Mouse (Mus musculus) liver, adult 2 months (tissue): Measurements from ENCODE around the gene Tns2. TPM values are rescaled to one million over a fixed set of nuclear protein-coding genes. Genes with fewer than 3 reads are reported as not detected.
A peak's percentile ranks its signal among the peaks of the same experiment; 100 is the strongest.
"Not testable (repeated sequence)": the region's sequence is repeated elsewhere in the genome, so short reads cannot be mapped to it uniquely, and the experiment has no call there.

ENCODE experiments used
- DNase-seq: peaks from one replicate; pipeline ENCODE4 v3.0.0-alpha.2; 2011; ENCODE audit warnings: low read depth, low spot score; ENCODE audit errors: extremely low read depth
- H3K27ac ChIP-seq: fragments of 200-500 bp; replicated peaks from 2 replicates; pipeline ENCODE4 v1.5.1; 2012; ENCODE audit warnings: low read depth, mild to moderate bottlenecking, control low read depth, inconsistent platforms, low read length; ENCODE audit not compliant: insufficient read depth
- H3K27me3 ChIP-seq: fragments of 200-500 bp; 2 replicates; pipeline ENCODE4 v1.6.1; 2012; ENCODE audit warnings: mild to moderate bottlenecking, moderate library complexity, low read length, inconsistent platforms; ENCODE audit not compliant: control insufficient read depth, insufficient read depth
- H3K36me3 ChIP-seq: fragments of 200-500 bp; 2 replicates; pipeline ENCODE4 v1.6.1; 2012; ENCODE audit warnings: low read length, inconsistent platforms; ENCODE audit not compliant: control insufficient read depth, insufficient read depth
- H3K4me1 ChIP-seq: fragments of 200-500 bp; 2 replicates; pipeline ENCODE4 v1.6.1; 2011; ENCODE audit warnings: low read length; ENCODE audit not compliant: control insufficient read depth, insufficient read depth
- H3K4me3 ChIP-seq: fragments of 200-500 bp; 2 replicates; pipeline ENCODE4 v1.5.1; 2011; ENCODE audit warnings: low read depth, mild to moderate bottlenecking, control low read depth, low read length, moderate library complexity; ENCODE audit not compliant: insufficient read depth
- H3K79me2 ChIP-seq: fragments of 200-500 bp; 2 replicates; pipeline ENCODE4 v1.6.1; 2012; ENCODE audit warnings: inconsistent platforms, mild to moderate bottlenecking, low read length, moderate library complexity; ENCODE audit not compliant: control insufficient read depth, insufficient read depth
- H3K9ac ChIP-seq: fragments of 200-500 bp; 2 replicates; pipeline ENCODE4 v1.6.1; 2012; ENCODE audit warnings: low read depth, mild to moderate bottlenecking, control low read depth, inconsistent platforms, low read length
- CTCF ChIP-seq: fragments of 200-500 bp; IDR thresholded peaks from 2 replicates; pipeline ENCODE4 v1.5.1; 2011; ENCODE audit warnings: low read depth, low read length, control low read depth
- POLR2A ChIP-seq: fragments of 200-500 bp; IDR thresholded peaks from 2 replicates; pipeline ENCODE4 v1.6.1; 2011; ENCODE audit warnings: low read length, control low read depth; ENCODE audit not compliant: insufficient read depth; ENCODE audit errors: extremely low read depth
- WGBS: fragments of 180-500 bp; shearing (Covaris S2); methylation state at CpG from one replicate; pipeline ENCODE4 v1.1.7; 2018; 5-methylcytosine and 5-hydroxymethylcytosine counted together
- polyA plus RNA-seq: library from polyadenylated mRNA; depleted of rRNA; stranded (reverse); fragments of >200 nt; gene quantifications from 2 replicates; pipeline ENCODE4 v1.2.3, GENCODE M21; 2012
- total RNA-seq: library from RNA; depleted of rRNA; stranded (reverse); fragments of >200 nt; gene quantifications from 2 replicates; pipeline ENCODE4 v1.2.3, GENCODE M21; 2014

Gene Tns2
- total and polyA plus RNA-seq, 2 experiments = 21.8 to 35.9 TPM

- Histone ChIP-seq H3K4me1 (peaks cover 17% of the 10 kb centered on the region), H3K36me3 (no peaks in the 10 kb centered on the region; the same call in 1 of the 2 replicates), H3K27me3 (no peaks in the 10 kb centered on the region), H3K27ac (peak within 1 kb of the TSS; percentile 98), H3K79me2 (no peaks in the 10 kb centered on the region), H3K4me3 (peak within 1 kb of the TSS; percentile 62), H3K9ac (peak within 1 kb of the TSS; percentile 74)
- TF ChIP-seq CTCF = no peak
- no peak for TF ChIP-seq POLR2A
- 4% methylated on average over 20 of the region's 20 CpGs for WGBS
- DNase-seq = peak; percentile 88
These were observed 50.3 kb downstream of the Tns2 start, which contains the start of gene Soat2 for GRCm38 (mm10) chr15:102150301-102151135. Gene Soat2 (plus strand): TSS chr15:102150526.

- Histone ChIP-seq H3K27me3 (no peaks in the 10 kb centered on the region), H3K36me3 (peaks cover 2% of the 10 kb centered on the region; the same call in 1 of the 2 replicates), H3K27ac (peak overlapping the region; percentile 28), H3K79me2 (0 out of 2 replicates have a peak, but pooled peaks cover 3% of the 10 kb centered on the region), H3K9ac (no peak overlapping the region), H3K4me1 (peaks cover 17% of the 10 kb centered on the region), H3K4me3 (no peak overlapping the region)
- TF ChIP-seq POLR2A (no peak), CTCF (no peak)
- WGBS = 25% methylated on average over 4 of the region's 4 CpGs
- DNase-seq = peak; percentile 96
These were observed 52.4 kb downstream of the Tns2 start for GRCm38 (mm10) chr15:102152646-102153045.

GRCm38 (mm10) chr15:102155006-102155405 is 54.8 kb downstream of the Tns2 start:
- H3K4me1 ChIP-seq, H3K9ac ChIP-seq, H3K27ac ChIP-seq, H3K79me2 ChIP-seq, H3K4me3 ChIP-seq, H3K27me3 ChIP-seq, DNase-seq, H3K36me3 ChIP-seq: not testable (repeated sequence)
- 94% methylated on average over 6 of the region's 6 CpGs for WGBS

- 82% methylated on average over 20 of the region's 20 CpGs for WGBS
These were observed 56.6 kb downstream of the Tns2 start for GRCm38 (mm10) chr15:102156836-102157235.

GRCm38 (mm10) chr15:102160415-102161060 is 60.3 kb downstream of the Tns2 start:
- no peak overlapping the region for H3K4me3 ChIP-seq
- no peak for TF ChIP-seq POLR2A
- TF ChIP-seq CTCF = no peak
- 90% methylated on average over 27 of the region's 27 CpGs for WGBS
- no peaks in the 10 kb centered on the region for H3K27me3 ChIP-seq
- H3K4me1 ChIP-seq = no peaks in the 10 kb centered on the region
- H3K79me2 ChIP-seq = 0 out of 2 replicates have a peak, but pooled peaks cover 3% of the 10 kb centered on the region
- H3K9ac ChIP-seq = no peak overlapping the region
- peaks cover 11% of the 10 kb centered on the region; the same call in 1 of the 2 replicates for H3K36me3 ChIP-seq
- DNase-seq = no peak
- no peak overlapping the region for H3K27ac ChIP-seq

More at GRCm38 (mm10) chr15:102156836-102157235, 56.6 kb downstream of the Tns2 start:
- Histone ChIP-seq H3K4me3 (no peak overlapping the region), H3K27ac (no peak overlapping the region), H3K79me2 (0 out of 2 replicates have a peak, but pooled peaks cover 3% of the 10 kb centered on the region), H3K36me3 (peaks cover 11% of the 10 kb centered on the region; the same call in 1 of the 2 replicates), H3K4me1 (peaks cover 3% of the 10 kb centered on the region; the same call in 1 of the 2 replicates), H3K9ac (no peak overlapping the region), H3K27me3 (no peaks in the 10 kb centered on the region)
- TF ChIP-seq POLR2A = no peak
- no peak for TF ChIP-seq CTCF
- no peak for DNase-seq
